ENCODE assay signal across 8 mouse cellular contexts in the genomic region with DNA sequence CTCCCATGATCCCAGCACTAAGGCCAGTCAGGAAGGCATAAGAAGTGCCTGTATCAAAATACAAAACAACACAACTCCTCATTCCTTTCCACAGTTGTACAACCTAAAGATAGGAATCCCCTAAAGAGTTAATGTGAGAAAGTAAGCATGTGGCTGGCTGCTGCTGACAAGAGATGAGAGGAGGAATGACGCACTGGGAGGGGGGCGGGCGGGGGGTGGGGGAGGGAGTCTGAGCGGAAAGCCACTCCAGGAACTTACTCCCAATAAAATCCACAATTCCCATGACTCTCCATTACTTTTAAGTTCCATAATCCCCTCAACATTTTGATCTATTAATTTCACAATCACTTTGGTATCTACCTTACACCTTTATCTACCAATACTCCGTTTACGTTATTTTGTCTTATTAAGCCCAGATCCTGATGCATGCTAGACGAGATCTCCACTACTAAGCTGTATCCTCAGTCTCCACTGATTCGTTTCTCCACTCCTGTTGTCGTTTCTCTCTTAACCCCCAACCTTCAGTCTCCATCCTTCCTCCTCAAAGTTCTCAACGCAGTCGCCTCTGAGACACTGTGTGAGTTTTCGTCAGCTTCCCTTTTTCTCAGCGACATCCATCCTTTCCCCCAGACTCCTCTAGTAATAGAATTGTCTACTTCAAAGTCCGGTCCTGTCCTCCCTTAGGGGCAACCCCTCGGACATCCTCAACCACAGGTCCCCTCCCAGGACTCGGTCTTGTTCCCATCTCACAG. TPM values are rescaled to one million over a fixed set of nuclear protein-coding genes. Genes with fewer than 3 reads are reported as not detected.
DNase-seq lines count a peak whose midpoint lies in the region; ATAC-seq lines count a peak whose summit lies in the region.

No protein-coding gene starts in this region.

- H3K9ac ChIP-seq in liver, embryonic 11.5 days (ENCODE audit: low read depth, low read length), result peak overlapping the region; percentile 97

- peaks cover 31% of the 10 kb centered on the region for H3K36me3 ChIP-seq in erythroblast, embryonic 14.5 days (ENCODE audit: control insufficient read depth)
- peaks cover 7% of the 10 kb centered on the region; the same call in 1 of the 2 replicates for H3K36me3 ChIP-seq in liver, embryonic 11.5 days (ENCODE audit: control insufficient read depth, insufficient read depth, low read length)
- no peaks in the 10 kb centered on the region for H3K36me3 ChIP-seq in splenic B cell, adult 2 months (ENCODE audit: control insufficient read depth, insufficient read depth, low read length, poor library complexity, severe bottlenecking)

- DNase-seq in CD4-positive, CD25-positive, alpha-beta regulatory T cell, adult 2 months (ENCODE audit: low read depth, low spot score), result peak; percentile 22
- DNase-seq in 416B (ENCODE audit: low read depth), result peak; percentile 48
- DNase-seq in liver, embryonic 11.5 days (ENCODE audit: low spot score), result no peak
- DNase-seq in splenic B cell, adult 2 months (ENCODE audit: low read depth, low spot score), result peak; percentile 34
- no peak for DNase-seq in adrenal gland, postnatal 14 days
- no peak for DNase-seq in urinary bladder, postnatal 25 days (ENCODE audit: low spot score)

- H3K4me2 ChIP-seq in liver, embryonic 11.5 days, result peak overlapping the region; percentile 86

- H3K9me3 ChIP-seq in erythroblast, embryonic 14.5 days (ENCODE audit: control insufficient read depth, low read length), result no peaks in the 10 kb centered on the region
- H3K9me3 ChIP-seq in liver, embryonic 11.5 days (ENCODE audit: control insufficient read depth, low read length), result no peaks in the 10 kb centered on the region

- no peaks in the 10 kb centered on the region for H3K27me3 ChIP-seq in erythroblast, embryonic 14.5 days (ENCODE audit: control insufficient read depth)
- no peaks in the 10 kb centered on the region for H3K27me3 ChIP-seq in liver, embryonic 11.5 days (replicated peaks; ENCODE audit: control insufficient read depth, insufficient read depth, low read length)
- no peaks in the 10 kb centered on the region for H3K27me3 ChIP-seq in splenic B cell, adult 2 months (ENCODE audit: control insufficient read depth, insufficient read depth, low read length, poor library complexity, severe bottlenecking)

- H3K4me3 ChIP-seq in erythroblast, embryonic 14.5 days (replicated peaks), result peak overlapping the region; percentile 87
- peak overlapping the region; percentile 88 for H3K4me3 ChIP-seq in liver, embryonic 11.5 days (ENCODE audit: low read depth, low read length)

- WGBS in liver, embryonic 11.5 days, result under 1% methylated on average over 16 of the region's 16 CpGs

- peaks cover 70% of the 10 kb centered on the region for H3K4me1 ChIP-seq in erythroblast, embryonic 14.5 days (ENCODE audit: control insufficient read depth)
- peaks cover 11% of the 10 kb centered on the region for H3K4me1 ChIP-seq in liver, embryonic 11.5 days (replicated peaks; ENCODE audit: control insufficient read depth, insufficient read depth, low read length)

- ATAC-seq in CD4-positive, CD25-positive, alpha-beta regulatory T cell, adult 4 months, result no peak
- ATAC-seq in liver, embryonic 11.5 days (replicated peaks; ENCODE audit: low FRiP score), result 0 out of 2 replicates have a peak, but pooled peaks have one; percentile 1

- H3K27ac ChIP-seq in liver, embryonic 11.5 days (ENCODE audit: low read depth, low read length), result peak overlapping the region; percentile 79

RNA-seq across cellular contexts. Expression of gene Pip5k1a, which starts 1.0 kb away (rescaled TPM):
- 10 to 100 TPM; 13.4 to 14.3 TPM for polyA plus RNA-seq in CD4-positive, CD25-positive, alpha-beta regulatory T cell, adult 4 months (2017; shearing (Covaris generic))
- polyA plus RNA-seq in erythroblast, embryonic 14.5 days (2012), result 1.5 and 2.3 TPM in 2 replicates
- polyA plus RNA-seq in liver, embryonic 11.5 days (2014; fragmentation: Nextera tagmentation; extraction: Ambion mirVana), result 10.9 and 12.8 TPM in 2 replicates
- 42.9 and 43.8 TPM in 2 replicates for total RNA-seq in adrenal gland, postnatal 14 days (2021)

RNA-seq across cellular contexts. Expression of gene Vps72, which starts 5.1 kb away (rescaled TPM):
- 10 to 100 TPM; 64.3 to 69.5 TPM for polyA plus RNA-seq in CD4-positive, CD25-positive, alpha-beta regulatory T cell, adult 4 months (2017; shearing (Covaris generic))
- 16.8 and 18.2 TPM in 2 replicates for polyA plus RNA-seq in erythroblast, embryonic 14.5 days (2012)
- 109 and 111 TPM in 2 replicates for polyA plus RNA-seq in liver, embryonic 11.5 days (2014; fragmentation: Nextera tagmentation; extraction: Ambion mirVana)
- 56.6 and 62.8 TPM in 2 replicates for total RNA-seq in adrenal gland, postnatal 14 days (2021)

RNA-seq across cellular contexts. Expression of gene Tmod4, which starts 18.5 kb away (rescaled TPM):
- 1 to 10 TPM; 2.5 TPM for polyA plus RNA-seq in CD4-positive, CD25-positive, alpha-beta regulatory T cell, adult 4 months (2017; shearing (Covaris generic))
- polyA plus RNA-seq in erythroblast, embryonic 14.5 days (2012), result not detected in 2 replicates
- 1.1 TPM in 2 replicates for polyA plus RNA-seq in liver, embryonic 11.5 days (2014; fragmentation: Nextera tagmentation; extraction: Ambion mirVana)
- total RNA-seq in adrenal gland, postnatal 14 days (2021), result 1.4 TPM in 1 of 2 replicates, not detected in the other

RNA-seq across cellular contexts. Expression of gene Scnm1, which starts 28.0 kb away (rescaled TPM):
- polyA plus RNA-seq in CD4-positive, CD25-positive, alpha-beta regulatory T cell, adult 4 months (2017; shearing (Covaris generic)), result 100 to 1,000 TPM; 110 TPM
- 0.63 and 0.86 TPM in 2 replicates for polyA plus RNA-seq in erythroblast, embryonic 14.5 days (2012)
- 53.1 and 58.5 TPM in 2 replicates for polyA plus RNA-seq in liver, embryonic 11.5 days (2014; fragmentation: Nextera tagmentation; extraction: Ambion mirVana)
- total RNA-seq in adrenal gland, postnatal 14 days (2021), result 39.8 and 43.6 TPM in 2 replicates

RNA-seq across cellular contexts. Expression of gene Lysmd1, which starts 28.1 kb away (rescaled TPM):
- 10 to 100 TPM; 25.4 to 43.9 TPM for polyA plus RNA-seq in CD4-positive, CD25-positive, alpha-beta regulatory T cell, adult 4 months (2017; shearing (Covaris generic))
- polyA plus RNA-seq in erythroblast, embryonic 14.5 days (2012), result 0.90 and 1.1 TPM in 2 replicates
- polyA plus RNA-seq in liver, embryonic 11.5 days (2014; fragmentation: Nextera tagmentation; extraction: Ambion mirVana), result 8.9 and 9.1 TPM in 2 replicates
- 9.0 and 11.3 TPM in 2 replicates for total RNA-seq in adrenal gland, postnatal 14 days (2021)

Comparison
In these comparisons a context has a peak if more than half of its experiments do, and no peak if none do; other contexts are left out.
1. DNase-seq: peak in CD4-positive, CD25-positive, alpha-beta regulatory T cell, adult 2 months (single experiment), 416B (single experiment) and splenic B cell, adult 2 months (single experiment); none in liver, embryonic 11.5 days (single experiment), adrenal gland, postnatal 14 days (single experiment) and urinary bladder, postnatal 25 days (single experiment).